Mouse (Mus musculus) layer of hippocampus, postnatal 10 days (tissue): ENCODE data around the gene Akap1. TPM values are rescaled to one million over a fixed set of nuclear protein-coding genes. Genes with fewer than 3 reads are reported as not detected.

Experiments
- DNase-seq, 2 experiments: peaks; one replicate each; pipeline ENCODE4 v3.0.0; 2021; ENCODE audit warnings: low spot score in 2 of 2
- total RNA-seq, 2 experiments: library from RNA; stranded (reverse); gene quantifications; 2 replicates each; pipeline ENCODE4 v1.2.3; 2021

The Akap1 gene
- total RNA-seq, 2 experiments from 2014 or later = 44.1 to 45.8 TPM

GRCm38 (mm10) chr11:88884376-88885065 lies 20.1 kb upstream of the Akap1 start:
- DNase-seq = no peak

- DNase-seq = no peak
Measured at GRCm38 (mm10) chr11:88878011-88878410, 13.6 kb upstream of the Akap1 start.

GRCm38 (mm10) chr11:88873667-88874030 lies 9.3 kb upstream of the Akap1 start:
- DNase-seq = no peak

GRCm38 (mm10) chr11:88873027-88873666 lies 8.8 kb upstream of the Akap1 start:
- no peak for DNase-seq

GRCm38 (mm10) chr11:88869443-88869842 lies 5.1 kb upstream of the Akap1 start:
- no peak for DNase-seq

GRCm38 (mm10) chr11:88863904-88864457 lies 405 bp downstream of the Akap1 start:
- peak in 1 of 2 experiments; percentile 29 for DNase-seq

- DNase-seq = no peak
Measured at GRCm38 (mm10) chr11:88863071-88863903, 1.1 kb downstream of the Akap1 start.

- DNase-seq = no peak
Measured at GRCm38 (mm10) chr11:88862355-88862754, 2.0 kb downstream of the Akap1 start.

- no peak for DNase-seq
Measured at GRCm38 (mm10) chr11:88861060-88861459, 3.3 kb downstream of the Akap1 start.

GRCm38 (mm10) chr11:88860641-88861040 lies 3.7 kb downstream of the Akap1 start:
- DNase-seq = no peak

- DNase-seq = no peak
Measured at GRCm38 (mm10) chr11:88857311-88858005, 6.9 kb downstream of the Akap1 start.

GRCm38 (mm10) chr11:88856383-88856782 lies 8.0 kb downstream of the Akap1 start:
- no peak for DNase-seq

GRCm38 (mm10) chr11:88855795-88856194 lies 8.6 kb downstream of the Akap1 start:
- DNase-seq = no peak

- no peak for DNase-seq
Measured at GRCm38 (mm10) chr11:88853588-88853987, 10.8 kb downstream of the Akap1 start.

GRCm38 (mm10) chr11:88852806-88853205 lies 11.6 kb downstream of the Akap1 start:
- no peak for DNase-seq

- no peak for DNase-seq
Measured at GRCm38 (mm10) chr11:88851049-88851825, 13.1 kb downstream of the Akap1 start.

GRCm38 (mm10) chr11:88849732-88850131 lies 14.7 kb downstream of the Akap1 start:
- no peak for DNase-seq

- DNase-seq = peak in 1 of 2 experiments; percentile 47
Measured at GRCm38 (mm10) chr11:88849284-88849683, 15.1 kb downstream of the Akap1 start.

GRCm38 (mm10) chr11:88848590-88848989 lies 15.8 kb downstream of the Akap1 start:
- DNase-seq = peak; percentile 40 to 62

- DNase-seq = no peak
Measured at GRCm38 (mm10) chr11:88847281-88848006, 16.9 kb downstream of the Akap1 start.
